In genomic region chr6:115349641-115350464, GRCm38 (mm10) we compare ENCODE assay signal across 14 mouse cellular contexts. TPM values are rescaled to one million over a fixed set of nuclear protein-coding genes. Genes with fewer than 3 reads are reported as not detected.
A peak's percentile ranks its signal among the peaks of the same experiment; 100 is the strongest.
DNase-seq lines count a peak whose midpoint lies in the region; ATAC-seq and TF ChIP-seq lines count a peak whose summit lies in the region.
"Had no signal": no experiment of that assay in that cellular context is flagged by ENCODE, and none has a peak within 500 bp of the region (broad histone marks: within the 10 kb centered on the region; RNA-seq: fewer than 3 reads in every experiment).

No protein-coding gene starts in this region.

- WGBS in liver, postnatal 0 days (ENCODE audit: insufficient replicate concordance): 57% methylated on average over 5 of the region's 5 CpGs
- WGBS in liver, embryonic 12.5 days (ENCODE audit: insufficient replicate concordance): 69% methylated on average over 5 of the region's 5 CpGs

- H3ac ChIP-seq in myocyte (ENCODE audit: control insufficient read depth, insufficient read length): no peak overlapping the region

- TF ChIP-seq CTCF in liver, postnatal 0 days (IDR thresholded peaks at IDR 0.05; ENCODE audit: low read depth): no peak
- TF ChIP-seq CTCF in bone marrow macrophage, adult 2 months (IDR thresholded peaks at IDR 0.05; ENCODE audit: low read depth, low read length): no peak

- ATAC-seq in liver, postnatal 0 days: peak; percentile 31; the same call in 1 of the 2 replicates
- ATAC-seq in liver, embryonic 12.5 days: no peak

- no peaks in the 10 kb centered on the region for H3K36me3 ChIP-seq in liver, postnatal 0 days (replicated peaks; ENCODE audit: insufficient read depth, low read length)
- H3K36me3 ChIP-seq in liver, embryonic 12.5 days: no peaks in the 10 kb centered on the region
- no peaks in the 10 kb centered on the region for H3K36me3 ChIP-seq in myocyte (ENCODE audit: control insufficient read depth, insufficient read depth)
- H3K36me3 ChIP-seq: embryonic facial prominence, embryonic 15.5 days; forebrain, embryonic 12.5 days; hindbrain, embryonic 10.5 days had no signal

- TF ChIP-seq EP300 in liver, postnatal 0 days (IDR thresholded peaks at IDR 0.05; ENCODE audit: low read depth): no peak

- no peaks in the 10 kb centered on the region for H3K27me3 ChIP-seq in liver, postnatal 0 days (ENCODE audit: insufficient read depth, low read length)
- no peaks in the 10 kb centered on the region for H3K27me3 ChIP-seq in liver, embryonic 12.5 days (replicated peaks)
- no peaks in the 10 kb centered on the region for H3K27me3 ChIP-seq in myocyte (ENCODE audit: control insufficient read depth, insufficient read depth, insufficient read length)
- H3K27me3 ChIP-seq: embryonic facial prominence, embryonic 15.5 days; forebrain, embryonic 12.5 days had no signal

- H3K79me2 ChIP-seq in myocyte (ENCODE audit: control insufficient read depth, insufficient read depth): no peaks in the 10 kb centered on the region

- H3K4me3 ChIP-seq in liver, postnatal 0 days (ENCODE audit: low read depth, low read length): no peak overlapping the region
- no peak overlapping the region for H3K4me3 ChIP-seq in liver, embryonic 12.5 days
- H3K4me3 ChIP-seq in bone marrow macrophage, adult 2 months (ENCODE audit: insufficient read depth, low read length): no peak overlapping the region
- H3K4me3 ChIP-seq in myocyte: no peak overlapping the region
- H3K4me3 ChIP-seq: embryonic facial prominence, embryonic 15.5 days; forebrain, embryonic 12.5 days; hindbrain, embryonic 10.5 days had no signal

- H3K4me2 ChIP-seq in liver, postnatal 0 days (ENCODE audit: low read depth, low read length): no peak overlapping the region
- no peak overlapping the region for H3K4me2 ChIP-seq in liver, embryonic 12.5 days
- no peak overlapping the region for H3K4me2 ChIP-seq in myocyte (ENCODE audit: low read depth)
- H3K4me2 ChIP-seq: embryonic facial prominence, embryonic 15.5 days; forebrain, embryonic 12.5 days had no signal

- H3K27ac ChIP-seq in liver, postnatal 0 days (ENCODE audit: low read depth): no peak overlapping the region
- no peak overlapping the region for H3K27ac ChIP-seq in liver, embryonic 12.5 days
- peak overlapping the region; percentile 44 for H3K27ac ChIP-seq in bone marrow macrophage, adult 2 months (ENCODE audit: insufficient read depth, low read depth, low read length)
- H3K27ac ChIP-seq: embryonic facial prominence, embryonic 15.5 days; forebrain, embryonic 12.5 days; hindbrain, embryonic 10.5 days; liver, embryonic 14.5 days had no signal

- H3K9ac ChIP-seq in liver, postnatal 0 days (replicated peaks): no peak overlapping the region
- no peak overlapping the region for H3K9ac ChIP-seq in liver, embryonic 12.5 days
- H3K9ac ChIP-seq: embryonic facial prominence, embryonic 15.5 days; forebrain, embryonic 12.5 days; liver, embryonic 14.5 days had no signal

- peaks cover 3% of the 10 kb centered on the region; the same call in 1 of the 2 replicates for H3K4me1 ChIP-seq in liver, postnatal 0 days (ENCODE audit: insufficient read depth)
- peaks cover 7% of the 10 kb centered on the region for H3K4me1 ChIP-seq in liver, embryonic 12.5 days
- H3K4me1 ChIP-seq in bone marrow macrophage, adult 2 months (ENCODE audit: control insufficient read depth, insufficient read depth, low read length): peaks cover 20% of the 10 kb centered on the region
- H3K4me1 ChIP-seq: forebrain, embryonic 12.5 days; hindbrain, embryonic 10.5 days had no signal

- TF ChIP-seq POLR2A in bone marrow macrophage, adult 2 months (IDR thresholded peaks at IDR 0.05; ENCODE audit: borderline replicate concordance, low read depth, low read length): no peak
- TF ChIP-seq POLR2A in myocyte (IDR thresholded peaks at IDR 0.05; ENCODE audit: insufficient read length, low read depth): no peak

- no peaks in the 10 kb centered on the region for H3K9me3 ChIP-seq in liver, postnatal 0 days (ENCODE audit: low read length)
- H3K9me3 ChIP-seq in liver, embryonic 12.5 days (replicated peaks): no peaks in the 10 kb centered on the region
- H3K9me3 ChIP-seq: embryonic facial prominence, embryonic 15.5 days; forebrain, embryonic 12.5 days; hindbrain, embryonic 10.5 days had no signal

- no peak for DNase-seq in liver, postnatal 0 days
- DNase-seq in MN1 (ENCODE audit: low spot score): peak; percentile 16
- DNase-seq in ovary, postnatal 10 days (ENCODE audit: low spot score): no peak
- no peak for DNase-seq in gastrocnemius, postnatal 10 days
- DNase-seq: adrenal gland, postnatal 10 days; cerebellum, adult 9-10 months; thymus, postnatal 36 days had no signal

TF ChIP-seq in myocyte, 11 proteins besides CTCF, POLR2A, EP300 and RAD21:
- TF ChIP-seq TCF12 (IDR thresholded peaks at IDR 0.05; ENCODE audit: insufficient read depth, poor library complexity, severe bottlenecking) (no peak), POLR2AphosphoS2 (IDR thresholded peaks at IDR 0.05; ENCODE audit: insufficient read length, low read depth) (no peak), SRF (IDR thresholded peaks at IDR 0.05; ENCODE audit: control insufficient read depth, insufficient read length, low read depth) (no peak), USF1 (IDR thresholded peaks at IDR 0.05; ENCODE audit: low read depth) (peak; percentile 68)

RNA-seq across cellular contexts. Expression of gene Pparg, which starts 10.9 kb away (rescaled TPM):
- 4.9 and 5.1 TPM in 2 replicates for polyA plus RNA-seq in liver, postnatal 0 days (2015; fragmentation: Nextera tagmentation; extraction: Ambion mirVana)
- polyA plus RNA-seq in liver, embryonic 12.5 days (2016; fragmentation: Nextera tagmentation; extraction: Ambion mirVana): 1.1 and 1.4 TPM in 2 replicates
- 32.2 and 41.1 TPM in 2 replicates for polyA plus RNA-seq in bone marrow macrophage, adult 2 months (2012; ENCODE audit: insufficient read depth, insufficient read length, missing spikeins)
- polyA plus RNA-seq in myocyte (2012; fragmentation: generic; extraction: Trizol): 2.2 TPM
- 1 to 10 TPM; 4.8 to 5.0 TPM for total RNA-seq in gastrocnemius, postnatal 10 days (2021)
- polyA plus RNA-seq: forebrain, embryonic 12.5 days had no signal
